Mouse (Mus musculus): ENCODE results near the gene Dhrs4. TPM values are rescaled to one million over a fixed set of nuclear protein-coding genes. Genes with fewer than 3 reads are reported as not detected.
A peak's percentile ranks its signal among the peaks of the same experiment; 100 is the strongest.

Gene Dhrs4
- polyA plus RNA-seq, 1 experiment, result 44.7 TPM

DNA sequence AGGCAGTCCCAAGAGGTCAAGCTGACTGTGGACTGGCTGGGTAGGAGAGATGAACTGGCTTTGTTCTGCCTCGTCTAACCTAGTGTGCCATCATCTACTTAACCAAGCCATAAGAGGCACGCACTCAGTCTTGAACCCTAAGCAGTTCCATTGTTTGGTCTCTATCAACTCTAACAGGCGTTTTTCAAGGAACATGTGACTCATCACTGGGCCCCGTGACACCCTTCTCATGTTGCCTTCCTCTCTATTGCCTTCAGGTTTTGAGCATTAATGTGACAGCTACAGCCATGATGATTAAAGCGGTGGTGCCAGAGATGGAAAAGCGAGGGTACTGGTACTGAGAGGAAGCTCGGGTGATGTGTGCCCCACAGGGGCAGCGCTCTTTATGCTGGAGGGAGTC is 8.3 kb downstream of the Dhrs4 start:
- DNase-seq (ENCODE audit: low spot score), result no peak

DNA sequence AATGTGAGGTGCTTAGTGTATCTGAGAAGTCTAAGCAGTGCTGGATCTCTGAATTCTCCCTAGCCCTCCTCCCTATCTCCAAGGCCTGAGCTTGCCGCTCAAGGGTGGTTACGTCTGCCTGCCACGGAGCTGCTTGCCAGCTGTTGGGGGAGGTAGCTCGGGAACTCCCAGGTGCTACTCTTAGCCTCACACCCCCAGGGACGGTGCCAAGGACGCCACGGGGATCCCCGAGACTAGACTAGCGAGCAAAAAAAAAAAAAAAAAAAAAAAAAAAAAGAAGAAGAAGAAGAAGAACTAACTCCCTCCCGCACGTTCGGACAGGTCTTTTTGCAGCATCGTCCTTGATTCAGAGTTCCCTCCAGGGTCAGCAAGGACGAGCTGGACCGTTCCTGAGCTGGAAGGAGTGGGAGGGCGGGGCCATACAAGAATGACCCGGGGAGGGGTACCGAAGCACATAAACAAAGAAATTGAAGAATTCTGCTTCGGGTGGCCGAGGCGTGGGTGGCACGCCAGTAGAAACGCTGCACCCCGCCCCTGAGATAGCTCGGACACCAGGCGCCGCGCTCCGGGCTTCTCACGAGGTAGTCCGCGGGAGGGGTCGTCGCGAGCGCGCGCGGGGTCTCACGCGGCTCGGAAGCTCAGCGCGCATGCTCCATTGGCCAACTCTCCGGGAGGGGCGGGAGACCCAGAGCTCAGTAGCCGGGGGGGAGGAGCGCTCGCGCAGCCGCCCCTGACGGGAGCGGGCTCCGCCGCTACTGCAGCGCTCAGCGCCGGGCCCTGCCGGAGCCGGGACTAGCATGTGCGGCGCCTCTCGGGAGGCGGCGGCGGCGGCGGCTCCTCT is 12.0 kb downstream of the Dhrs4 start, which contains the start of gene Carmil3:
Carmil3 (plus strand) TSS at position 291 of the 841 bp plus-strand sequence.
- DNase-seq (ENCODE audit: low spot score), result peak; percentile 39

- DNase-seq (ENCODE audit: low spot score), result no peak
Measured at GRCm38 (mm10) chr14:55491291-55491833, 12.8 kb downstream of the Dhrs4 start.

DNA sequence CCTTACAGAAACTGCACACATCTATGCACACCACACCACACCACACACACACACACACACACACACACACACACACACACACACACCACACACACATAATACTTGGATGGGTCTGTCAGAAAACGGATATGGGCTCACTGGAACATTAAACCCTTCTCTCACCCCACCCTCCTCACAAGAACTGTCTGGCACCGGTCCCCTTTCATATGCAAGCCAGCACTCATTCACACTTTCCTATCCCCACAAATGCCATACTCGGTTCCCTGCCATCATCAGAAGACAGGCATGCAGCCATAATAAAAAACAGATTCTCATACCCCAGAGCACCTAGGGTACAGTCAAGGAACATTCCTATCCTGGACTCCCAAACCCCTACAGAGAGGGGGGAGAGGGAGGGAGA is 13.5 kb downstream of the Dhrs4 start:
- DNase-seq (ENCODE audit: low spot score), result no peak

GRCm38 (mm10) chr14:55495509-55496240 is 17.1 kb downstream of the Dhrs4 start:
- no peak for DNase-seq (ENCODE audit: low spot score)

DNA sequence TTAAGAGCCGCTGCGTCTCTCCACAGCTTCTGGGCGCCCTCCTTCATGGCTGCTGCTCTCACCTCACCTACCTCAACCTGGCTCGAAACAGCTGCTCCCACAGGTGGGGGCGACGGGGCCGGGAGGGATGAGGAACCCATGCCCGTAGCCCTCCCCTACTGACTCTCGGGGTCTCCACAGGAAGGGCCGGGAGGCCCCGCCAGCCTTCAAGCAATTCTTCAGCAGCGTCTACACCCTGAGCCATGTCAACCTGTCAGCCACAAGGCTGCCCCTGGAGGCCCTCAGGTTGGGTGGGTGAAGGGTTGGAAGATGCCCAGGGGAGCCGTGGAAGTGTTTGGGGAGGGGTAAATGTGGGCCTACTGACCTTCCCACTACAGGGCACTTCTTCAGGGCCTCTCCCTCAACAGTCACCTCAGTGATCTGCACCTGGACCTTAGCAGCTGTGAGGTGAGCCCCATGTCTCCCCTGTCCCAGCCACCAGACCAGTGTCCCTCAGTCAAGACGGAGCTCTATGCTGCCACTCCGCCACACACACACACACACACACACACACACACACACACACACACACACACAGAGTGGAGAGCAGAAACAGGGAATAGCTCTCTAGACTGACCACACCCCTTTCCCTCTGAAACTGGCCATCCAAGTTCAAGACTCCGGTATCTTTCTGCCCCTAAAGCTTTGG is 18.3 kb downstream of the Dhrs4 start:
- DNase-seq (ENCODE audit: low spot score), result no peak

- DNase-seq (ENCODE audit: low spot score), result peak; percentile 83
Measured at GRCm38 (mm10) chr14:55497449-55497821, 18.9 kb downstream of the Dhrs4 start.

GRCm38 (mm10) chr14:55505612-55506011 is 27.1 kb downstream of the Dhrs4 start:
- DNase-seq (ENCODE audit: low spot score), result no peak

- no peak for DNase-seq (ENCODE audit: low spot score)
Measured at GRCm38 (mm10) chr14:55507801-55508200, 29.2 kb downstream of the Dhrs4 start.

- no peak for DNase-seq (ENCODE audit: low spot score)
Measured at GRCm38 (mm10) chr14:55509540-55509939, 31.0 kb downstream of the Dhrs4 start.

- no peak for DNase-seq (ENCODE audit: low spot score)
Measured at GRCm38 (mm10) chr14:55510125-55510731, 31.7 kb downstream of the Dhrs4 start, which contains the start of gene Cpne6. Gene Cpne6, plus strand, starts transcription at chr14:55510445.

GRCm38 (mm10) chr14:55511037-55511436 is 32.5 kb downstream of the Dhrs4 start:
- no peak for DNase-seq (ENCODE audit: low spot score)

- no peak for DNase-seq (ENCODE audit: low spot score)
Measured at GRCm38 (mm10) chr14:55513927-55514326, 35.4 kb downstream of the Dhrs4 start.

GRCm38 (mm10) chr14:55515846-55516245 is 37.3 kb downstream of the Dhrs4 start:
- no peak for DNase-seq (ENCODE audit: low spot score)

GRCm38 (mm10) chr14:55518897-55519296 is 40.3 kb downstream of the Dhrs4 start:
- no peak for DNase-seq (ENCODE audit: low spot score)

DNA sequence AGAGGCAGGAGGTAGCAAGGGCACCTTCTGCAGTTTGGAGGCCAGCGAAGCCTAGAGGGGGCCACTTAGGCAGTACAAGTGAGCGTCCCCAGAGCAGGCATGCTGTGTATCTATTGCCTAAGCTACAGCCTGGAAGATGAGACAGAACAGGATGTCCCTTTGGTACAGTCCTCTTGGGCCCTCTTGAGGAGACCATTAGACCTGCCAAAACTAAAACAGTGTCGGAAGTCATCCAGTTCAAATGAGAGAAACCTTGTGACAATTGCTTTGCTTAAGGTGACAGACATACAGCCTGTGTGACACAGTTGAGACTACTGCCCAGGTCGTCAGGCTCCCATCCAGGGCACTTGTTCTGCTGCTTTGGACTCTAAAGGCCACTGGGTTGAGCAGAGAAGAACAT is 41.0 kb downstream of the Dhrs4 start:
- no peak for DNase-seq (ENCODE audit: low spot score)

DNA sequence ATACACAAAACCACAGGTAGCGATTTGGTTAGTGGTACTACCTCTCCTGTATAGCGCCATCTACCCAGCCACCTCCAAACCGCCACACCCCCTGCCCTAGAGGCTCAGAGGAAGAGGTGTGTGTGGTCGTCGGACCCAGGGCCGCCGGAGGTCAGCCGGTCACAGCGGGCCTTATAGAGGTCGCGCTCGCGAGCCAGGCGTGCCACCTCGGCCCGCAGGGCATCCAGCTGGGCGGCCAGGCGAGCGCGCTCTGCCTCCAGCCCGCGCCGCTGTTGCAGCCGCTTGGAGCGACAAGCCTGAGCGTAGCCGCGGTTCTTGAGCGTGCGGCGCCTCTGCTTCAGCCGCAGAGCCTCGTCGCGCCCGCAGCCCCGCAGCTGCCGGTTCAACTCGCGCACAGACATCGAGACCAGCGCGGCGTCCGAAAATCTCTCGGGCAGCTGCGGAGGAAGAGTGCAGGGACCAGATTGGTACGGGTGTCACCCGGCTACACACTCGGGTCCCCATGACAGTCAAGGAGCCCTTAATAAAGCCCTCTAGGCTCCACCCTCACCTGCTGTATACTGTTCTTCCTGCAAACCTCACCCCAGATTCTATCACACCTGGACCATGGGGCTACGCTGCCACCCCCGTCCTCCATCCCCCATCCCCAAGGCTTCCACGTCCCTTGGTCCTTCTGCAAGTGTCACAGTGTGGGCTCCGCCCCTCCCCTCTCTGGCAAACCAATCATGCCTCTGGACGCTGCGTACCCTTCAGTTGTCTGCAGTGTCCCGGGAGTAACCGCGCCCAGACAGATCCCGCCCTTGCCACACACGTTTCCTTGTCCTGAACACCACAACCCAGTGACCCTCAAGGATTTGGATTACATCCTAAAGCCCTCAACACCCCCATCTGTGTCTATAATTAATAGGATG is 42.1 kb downstream of the Dhrs4 start:
- no peak for DNase-seq (ENCODE audit: low spot score)

DNA sequence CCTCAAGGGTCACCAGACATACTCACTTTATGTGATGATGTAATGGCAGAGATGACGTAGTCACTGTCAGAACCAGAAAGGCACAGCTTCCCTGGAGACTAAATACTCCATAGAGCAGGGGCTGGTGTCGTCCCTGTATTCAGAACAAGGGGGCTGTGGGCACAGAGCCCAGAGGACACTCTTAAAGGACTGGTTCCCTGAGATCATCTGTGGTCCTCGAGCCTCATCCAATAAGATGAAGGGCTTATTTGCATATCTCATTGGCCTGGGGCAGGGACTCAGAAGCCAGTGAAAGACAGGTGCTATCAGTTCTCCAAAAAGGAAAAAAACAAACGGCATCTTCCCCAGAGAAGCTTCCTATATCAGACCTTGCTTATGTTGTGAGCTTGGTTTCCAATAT is 45.5 kb downstream of the Dhrs4 start:
- DNase-seq (ENCODE audit: low spot score), result no peak

DNA sequence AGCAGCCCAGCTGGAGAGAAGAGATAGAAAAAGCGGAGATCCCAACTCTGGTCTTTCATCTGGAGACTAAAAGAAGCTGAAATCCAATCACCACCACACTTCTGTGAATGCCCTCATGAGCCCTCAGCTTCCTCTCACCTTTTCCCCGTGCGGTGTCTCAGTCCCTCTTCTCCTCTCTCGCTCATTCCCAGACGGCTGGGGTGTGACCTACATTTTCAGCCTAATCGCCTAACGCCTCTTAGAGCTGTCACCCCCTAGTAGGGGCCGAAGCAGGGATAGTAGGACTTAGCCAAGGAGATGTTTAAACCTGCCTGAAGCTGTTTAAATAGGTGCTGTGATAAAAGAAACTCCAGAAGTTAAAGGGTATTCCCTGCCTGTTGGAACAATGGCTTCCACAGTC is 46.2 kb downstream of the Dhrs4 start, which contains the start of gene Nrl:
Nrl (minus strand) TSS at position 197 of the 400 bp plus-strand sequence.
- no peak for DNase-seq (ENCODE audit: low spot score)

- DNase-seq (ENCODE audit: low spot score), result no peak
Measured at GRCm38 (mm10) chr14:55526674-55527073, 48.1 kb downstream of the Dhrs4 start.
